Mouse (Mus musculus) olfactory bulb, adult 2 months (tissue): ENCODE results near the gene Btnl1. TPM values are rescaled to one million over a fixed set of nuclear protein-coding genes. Genes with fewer than 3 reads are reported as not detected.

Experiments used
- H3K27ac ChIP-seq: fragments of 200-500 bp; 2 replicates; pipeline ENCODE4 v1.5.1; 2012; ENCODE audit warnings: low read depth, low read length; ENCODE audit not compliant: insufficient read depth
- H3K4me1 ChIP-seq: fragments of 200-500 bp; 2 replicates; pipeline ENCODE4 v1.6.1; 2012; ENCODE audit warnings: low read length; ENCODE audit not compliant: control insufficient read depth, insufficient read depth
- H3K4me3 ChIP-seq: fragments of 200-500 bp; 2 replicates; pipeline ENCODE4 v1.5.1; 2012; ENCODE audit warnings: mild to moderate bottlenecking, low read depth, low read length, moderate library complexity; ENCODE audit not compliant: insufficient read depth
- CTCF ChIP-seq: fragments of 200-500 bp; IDR thresholded peaks from 2 replicates; pipeline ENCODE4 v1.5.1; 2012; ENCODE audit warnings: low read depth, mild to moderate bottlenecking, low read length, moderate library complexity; ENCODE audit not compliant: insufficient read depth
- POLR2A ChIP-seq: fragments of 200-500 bp; IDR thresholded peaks from 2 replicates; pipeline ENCODE4 v1.6.1; 2012; ENCODE audit warnings: mild to moderate bottlenecking, low read depth, low read length, moderate library complexity; ENCODE audit not compliant: insufficient read depth
- WGBS: fragments of 180-500 bp; shearing (Covaris S2); methylation state at CpG from one replicate; pipeline ENCODE4 v1.1.7; 2018; 5-methylcytosine and 5-hydroxymethylcytosine counted together
- polyA plus RNA-seq: library from polyadenylated mRNA; stranded (reverse); fragments of >200 nt; gene quantifications from 2 replicates; pipeline ENCODE4 v1.2.4, GENCODE M21; 2012; ENCODE audit warnings: low replicate concordance; ENCODE audit not compliant: missing spikeins, insufficient read depth, insufficient read length

Gene Btnl1
- polyA plus RNA-seq = not detected in 2 replicates

GRCm38 (mm10) chr17:34376847-34377246 lies at the start of gene Btnl1:
Gene Btnl1, plus strand, starts transcription at chr17:34377132.
- no peak within 1 kb of the TSS for H3K4me3 ChIP-seq
- WGBS = 85% methylated on average over 2 of the region's 2 CpGs
- TF ChIP-seq CTCF (no peak), POLR2A (no peak)
- H3K4me1 ChIP-seq = no peaks in the 10 kb centered on the region
- H3K27ac ChIP-seq = no peak within 1 kb of the TSS

GRCm38 (mm10) chr17:34329807-34330206 lies 47.1 kb upstream of the Btnl1 start:
- H3K27ac ChIP-seq = no peak overlapping the region
- 76% methylated on average over 2 of the region's 2 CpGs for WGBS
- H3K4me1 ChIP-seq = no peaks in the 10 kb centered on the region
- no peak overlapping the region for H3K4me3 ChIP-seq
- TF ChIP-seq CTCF = no peak
- TF ChIP-seq POLR2A = no peak

GRCm38 (mm10) chr17:34331200-34331599 lies 45.7 kb upstream of the Btnl1 start:
- Histone ChIP-seq H3K27ac (no peak overlapping the region), H3K4me3 (no peak overlapping the region), H3K4me1 (no peaks in the 10 kb centered on the region)
- WGBS = 97% methylated on average over 1 of the region's 1 CpGs
- TF ChIP-seq CTCF (no peak), POLR2A (no peak)

- no peaks in the 10 kb centered on the region for H3K4me1 ChIP-seq
- no peak overlapping the region for H3K4me3 ChIP-seq
- WGBS = 42% methylated on average over 3 of the region's 3 CpGs
- no peak overlapping the region for H3K27ac ChIP-seq
- TF ChIP-seq POLR2A (no peak), CTCF (no peak)
Observed at GRCm38 (mm10) chr17:34340619-34341402, 36.1 kb upstream of the Btnl1 start.

- TF ChIP-seq POLR2A = no peak
- TF ChIP-seq CTCF = no peak
- H3K4me1 ChIP-seq = no peaks in the 10 kb centered on the region
Observed at GRCm38 (mm10) chr17:34344882-34345281, 32.0 kb upstream of the Btnl1 start.

GRCm38 (mm10) chr17:34345486-34345885 lies 31.4 kb upstream of the Btnl1 start:
- TF ChIP-seq CTCF (no peak), POLR2A (no peak)
- no peak overlapping the region for H3K4me3 ChIP-seq
- H3K4me1 ChIP-seq = no peaks in the 10 kb centered on the region
- 86% methylated on average over 7 of the region's 7 CpGs for WGBS
- H3K27ac ChIP-seq = no peak overlapping the region

More at GRCm38 (mm10) chr17:34344882-34345281, 32.0 kb upstream of the Btnl1 start:
- H3K27ac ChIP-seq = no peak overlapping the region
- 88% methylated on average over 4 of the region's 4 CpGs for WGBS
- H3K4me3 ChIP-seq = no peak overlapping the region

- TF ChIP-seq POLR2A (no peak), CTCF (no peak)
- Histone ChIP-seq H3K4me3 (no peak overlapping the region), H3K4me1 (no peaks in the 10 kb centered on the region), H3K27ac (no peak overlapping the region)
- WGBS = 77% methylated on average over 3 of the region's 3 CpGs
Observed at GRCm38 (mm10) chr17:34346041-34346440, 30.9 kb upstream of the Btnl1 start.

GRCm38 (mm10) chr17:34347606-34348308 lies 29.2 kb upstream of the Btnl1 start:
- WGBS = 67% methylated on average over 6 of the region's 6 CpGs
- TF ChIP-seq CTCF (no peak), POLR2A (no peak)
- H3K4me1 ChIP-seq = no peaks in the 10 kb centered on the region
- no peak overlapping the region for H3K4me3 ChIP-seq
- H3K27ac ChIP-seq = no peak overlapping the region

GRCm38 (mm10) chr17:34349429-34349828 lies 27.5 kb upstream of the Btnl1 start:
- TF ChIP-seq CTCF = no peak
- no peak for TF ChIP-seq POLR2A
- H3K4me3 ChIP-seq = no peak overlapping the region
- no peak overlapping the region for H3K27ac ChIP-seq
- whole genome bisulfite sequencing = 3% methylated on average over 4 of the region's 4 CpGs
- H3K4me1 ChIP-seq = no peaks in the 10 kb centered on the region
